Mouse (Mus musculus) gonadal fat pad, adult 2 months (tissue): ENCODE results near the gene Psen2. TPM values are rescaled to one million over a fixed set of nuclear protein-coding genes. Genes with fewer than 3 reads are reported as not detected.

ENCODE experiments used
- DNase-seq: peaks from one replicate; pipeline ENCODE4 v3.0.0-alpha.2; 2012; ENCODE audit warnings: low read depth
- polyA plus RNA-seq: library from polyadenylated mRNA; depleted of rRNA; stranded (reverse); fragments of >200 nt; gene quantifications from 2 replicates; pipeline ENCODE4 v1.2.3, GENCODE M21; 2012

The Psen2 gene
- polyA plus RNA-seq, 1 experiment = 103 TPM

DNA sequence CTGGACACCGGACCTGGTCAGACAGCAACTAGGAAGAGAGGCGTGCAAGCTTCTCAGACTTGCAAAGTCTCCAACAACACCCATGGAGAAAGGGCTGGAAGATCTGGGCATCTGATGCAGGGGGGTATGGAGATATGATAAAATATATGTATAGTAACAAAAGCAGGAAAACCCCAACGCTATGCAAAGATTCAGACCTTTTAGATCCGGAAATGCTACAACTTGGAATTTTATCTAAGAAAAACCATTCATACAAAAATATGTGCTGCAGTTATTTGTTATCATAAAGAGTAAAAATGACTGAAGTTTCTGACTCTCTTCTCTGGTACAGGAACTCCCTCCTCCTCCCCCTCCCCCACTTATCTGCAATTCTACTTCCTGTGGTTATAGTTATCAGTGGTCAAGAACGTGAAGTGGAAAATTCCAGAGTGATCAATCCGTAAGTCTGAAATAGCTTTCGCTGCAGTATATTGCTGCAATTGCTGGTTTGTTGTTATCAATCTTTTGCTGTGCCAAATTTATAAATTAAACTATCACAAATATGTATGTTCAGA, 14.6 kb downstream of the Psen2 start:
- DNase-seq = no peak

DNA sequence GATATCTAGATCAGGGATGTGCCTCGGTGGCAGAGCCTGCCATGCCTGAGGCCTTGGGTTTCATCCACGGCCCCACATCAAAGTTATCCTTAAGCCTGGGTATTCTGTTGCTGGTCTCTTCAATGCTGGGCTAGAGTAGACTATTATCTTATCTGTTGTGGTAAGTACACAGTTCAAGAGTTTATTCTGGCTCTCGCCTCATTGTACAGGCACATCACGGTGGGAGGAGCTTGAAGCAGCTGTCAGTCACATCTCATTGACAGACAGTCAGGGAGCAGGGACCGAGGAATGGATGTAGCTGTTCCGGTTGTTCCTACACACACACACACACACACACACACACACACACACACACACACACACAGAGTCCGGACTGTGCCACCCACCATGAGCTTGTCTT, 15.3 kb downstream of the Psen2 start:
- DNase-seq = no peak

DNA sequence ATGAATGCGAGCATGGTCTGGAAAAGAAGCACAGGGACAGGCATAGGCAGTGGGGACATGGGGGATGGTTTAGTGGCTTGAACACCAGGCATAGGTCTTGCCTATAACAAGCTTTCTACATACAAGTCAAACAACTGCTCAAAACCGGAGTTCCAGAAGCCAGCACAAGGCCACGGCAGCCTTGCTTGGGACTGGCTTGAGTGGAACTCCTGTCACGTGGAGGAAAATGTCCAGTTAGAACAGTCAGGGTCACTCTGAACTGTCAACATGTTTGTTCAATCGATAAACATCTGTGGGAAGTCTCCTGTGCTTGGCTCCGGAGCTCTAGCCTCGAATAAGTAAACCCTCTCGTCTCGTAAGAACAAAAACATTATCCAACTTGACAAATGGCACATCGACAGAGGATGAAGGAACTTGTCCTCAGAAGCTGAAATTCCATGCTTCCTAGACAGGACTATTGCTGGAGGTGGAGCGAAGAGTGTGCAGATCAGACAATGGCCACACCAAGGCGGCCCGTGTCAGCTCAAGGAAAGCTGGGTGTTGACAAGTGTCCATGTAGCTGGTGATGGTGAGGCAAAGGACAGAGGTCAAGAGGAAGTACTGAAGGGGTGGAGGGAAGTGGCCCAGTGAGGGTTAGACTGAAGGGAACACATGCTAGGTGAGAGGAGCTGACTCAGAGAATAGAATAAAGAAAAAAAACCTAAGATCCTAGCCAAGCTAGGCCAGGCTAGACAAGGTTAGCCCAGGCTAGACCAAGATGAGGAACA, 17.3 kb downstream of the Psen2 start:
- no peak for DNase-seq

DNA sequence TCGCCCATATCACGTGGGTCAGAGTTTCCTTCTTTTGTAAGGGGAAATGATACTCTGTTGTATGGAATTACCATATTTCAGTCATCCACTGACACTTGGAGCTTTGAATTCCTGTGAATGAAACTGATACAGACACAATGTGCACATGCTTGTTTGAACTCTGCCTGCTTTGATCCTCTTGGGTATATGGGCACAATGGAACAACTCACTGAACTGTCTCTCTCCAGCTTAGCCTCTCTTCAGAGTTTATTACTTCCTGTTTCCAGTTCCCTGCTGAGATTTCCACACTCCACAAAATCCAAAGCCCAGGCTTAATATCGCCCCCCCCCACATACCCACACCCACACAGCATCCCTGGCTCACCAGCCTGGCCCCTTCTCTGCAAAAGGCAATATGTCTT, 31.5 kb downstream of the Psen2 start:
- no peak for DNase-seq

DNA sequence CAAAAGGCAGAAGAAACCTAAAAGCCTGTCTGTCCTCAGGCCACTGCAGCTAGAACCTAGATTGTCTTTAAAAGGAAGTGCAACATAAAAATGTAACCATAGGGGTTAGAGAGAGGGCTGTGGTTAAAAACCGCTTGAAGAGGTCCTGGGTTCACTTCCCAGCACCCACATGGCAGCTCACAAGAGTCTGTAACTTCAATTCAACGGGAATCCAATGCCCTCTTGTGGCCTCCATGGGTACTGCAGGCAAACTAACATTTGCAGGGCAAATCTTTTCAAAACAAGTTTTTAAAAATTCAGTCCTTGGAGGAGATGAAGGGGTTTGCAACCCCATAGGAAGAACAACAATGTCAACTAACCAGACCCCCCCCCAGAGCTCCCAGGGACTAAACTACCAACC, 32.7 kb downstream of the Psen2 start:
- DNase-seq = no peak

DNA sequence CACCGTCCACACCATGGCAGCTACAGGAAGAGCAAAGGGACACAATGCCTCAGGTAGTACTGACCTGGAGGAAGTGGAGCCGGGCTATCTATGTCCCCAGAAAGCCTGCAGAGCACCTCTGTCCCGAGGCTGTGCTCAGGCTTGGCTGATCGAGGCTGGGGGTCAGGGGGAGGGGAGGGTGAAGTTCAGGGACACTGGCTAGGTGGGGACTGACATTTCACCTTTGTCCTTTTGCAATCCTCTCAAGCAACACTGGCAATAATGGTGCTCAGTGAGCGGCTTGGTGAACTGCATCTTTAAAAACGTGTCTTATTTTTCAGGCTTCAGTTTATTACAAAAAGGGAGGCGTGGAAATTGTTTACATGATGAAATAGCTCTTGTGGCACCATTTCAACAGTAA, 33.3 kb downstream of the Psen2 start:
- DNase-seq = no peak

DNA sequence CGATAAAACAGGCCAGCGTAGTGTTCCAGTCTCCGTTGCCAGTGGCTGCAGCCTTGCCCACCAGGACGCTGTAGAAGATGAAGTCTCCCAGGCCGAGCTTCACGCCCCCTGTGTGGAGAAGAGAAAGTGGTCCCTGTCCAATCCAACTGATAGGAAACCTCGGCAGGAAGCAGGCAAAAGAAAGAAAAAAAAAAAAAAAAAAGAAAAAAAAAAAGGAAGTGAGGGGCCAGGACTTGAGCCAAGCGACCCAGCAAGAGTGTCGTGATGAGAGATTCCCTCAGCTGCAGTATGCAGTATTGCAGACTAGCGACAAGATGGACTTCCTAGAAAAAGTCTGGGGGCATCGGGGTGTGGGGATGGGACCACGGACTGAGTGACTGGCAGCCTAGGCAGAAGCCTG, 34.4 kb downstream of the Psen2 start:
- DNase-seq = no peak

DNA sequence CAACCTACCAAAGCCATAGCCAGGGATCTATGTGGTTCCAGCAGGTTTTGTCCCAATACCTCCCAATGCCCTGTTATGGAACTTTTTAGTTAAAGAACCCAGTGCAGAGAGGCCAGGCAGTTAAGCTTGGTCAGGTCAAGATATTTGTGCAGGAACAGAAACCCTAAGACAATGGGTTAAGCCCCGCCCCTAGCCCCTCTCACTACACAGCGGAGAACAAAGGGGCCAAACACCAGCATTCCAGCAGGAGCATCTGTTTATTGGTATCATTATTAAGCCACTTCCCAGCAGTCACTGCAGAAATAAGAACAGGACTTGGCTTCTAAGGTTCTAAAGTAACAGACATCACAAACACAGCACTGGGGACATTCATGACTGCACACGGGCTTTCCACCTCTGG, 36.5 kb downstream of the Psen2 start:
- DNase-seq = no peak

DNA sequence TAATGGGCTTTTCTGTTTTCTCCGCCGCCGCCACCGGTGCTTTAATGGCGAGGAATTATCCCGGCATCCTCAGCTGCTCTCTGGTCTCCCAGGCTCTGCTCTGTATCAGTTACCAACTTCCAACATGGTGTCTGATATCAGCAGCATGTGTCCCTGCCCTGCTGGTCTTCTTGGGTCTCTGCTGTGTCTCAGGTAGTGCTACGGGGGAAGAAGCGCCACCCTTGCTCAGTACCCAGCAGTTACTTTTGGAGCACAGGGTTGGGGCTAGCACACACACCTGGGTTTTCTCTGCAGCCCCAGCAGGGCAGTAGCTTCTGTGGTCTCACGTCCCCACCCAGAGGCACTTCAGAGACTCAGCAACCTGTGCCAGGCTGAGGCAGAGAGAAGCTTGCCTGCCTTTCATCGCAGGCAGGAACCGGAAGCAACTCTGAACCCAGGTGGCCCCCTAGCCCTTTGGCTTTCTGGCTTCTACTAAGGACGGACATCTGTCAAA, 37.0 kb downstream of the Psen2 start:
- no peak for DNase-seq

DNA sequence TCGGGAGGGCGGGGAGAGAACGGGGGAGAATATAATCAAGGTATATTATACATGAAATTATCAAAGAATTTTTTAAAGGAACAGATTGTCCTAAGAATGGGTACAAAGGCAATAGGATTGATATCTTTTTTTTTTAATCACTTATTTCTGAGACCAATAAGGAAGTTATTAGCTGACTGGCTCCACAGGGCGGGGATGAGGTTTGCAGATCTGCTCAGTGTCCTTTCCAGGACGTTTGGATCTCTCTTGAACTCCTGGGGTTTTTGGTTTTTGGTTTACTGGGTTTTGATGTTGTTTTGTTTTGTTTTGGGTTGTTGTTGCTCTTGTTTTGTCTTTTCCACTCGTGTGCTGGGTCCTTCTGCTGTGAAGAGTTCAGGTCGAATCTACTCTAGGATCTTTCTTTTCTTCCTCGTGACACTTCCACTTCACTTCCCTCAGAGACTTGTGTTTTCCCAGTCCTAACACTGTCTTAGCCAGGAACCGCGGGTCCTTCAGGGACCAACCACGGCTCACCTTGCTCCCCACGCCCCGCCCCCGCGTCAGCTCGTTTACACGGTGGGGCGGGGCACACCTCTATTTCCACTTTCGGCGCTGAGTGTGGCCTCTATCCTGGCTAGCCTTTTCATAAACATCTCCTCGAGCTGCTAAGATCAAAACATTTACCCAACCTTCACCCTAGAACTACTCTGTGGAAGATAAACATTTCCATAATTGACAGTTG, 37.6 kb downstream of the Psen2 start:
- no peak for DNase-seq

DNA sequence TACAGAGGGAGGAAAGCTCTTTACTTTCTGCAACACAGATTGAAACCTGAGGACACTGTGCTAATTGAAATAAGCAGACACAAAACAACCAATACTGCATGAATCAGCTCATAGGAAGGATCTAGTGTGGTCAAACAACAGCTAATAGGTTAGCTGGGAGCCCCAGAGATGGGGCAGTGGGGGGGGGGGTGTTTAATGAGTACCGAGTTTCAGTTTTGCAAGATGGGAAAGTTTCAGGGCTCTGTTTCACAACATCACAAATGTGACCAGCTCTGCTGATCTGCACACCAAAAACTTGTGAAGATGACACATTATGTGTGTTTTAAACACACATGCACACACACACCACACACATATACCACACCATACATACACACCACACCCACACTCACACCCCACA, 41.2 kb downstream of the Psen2 start:
- DNase-seq = no peak

DNA sequence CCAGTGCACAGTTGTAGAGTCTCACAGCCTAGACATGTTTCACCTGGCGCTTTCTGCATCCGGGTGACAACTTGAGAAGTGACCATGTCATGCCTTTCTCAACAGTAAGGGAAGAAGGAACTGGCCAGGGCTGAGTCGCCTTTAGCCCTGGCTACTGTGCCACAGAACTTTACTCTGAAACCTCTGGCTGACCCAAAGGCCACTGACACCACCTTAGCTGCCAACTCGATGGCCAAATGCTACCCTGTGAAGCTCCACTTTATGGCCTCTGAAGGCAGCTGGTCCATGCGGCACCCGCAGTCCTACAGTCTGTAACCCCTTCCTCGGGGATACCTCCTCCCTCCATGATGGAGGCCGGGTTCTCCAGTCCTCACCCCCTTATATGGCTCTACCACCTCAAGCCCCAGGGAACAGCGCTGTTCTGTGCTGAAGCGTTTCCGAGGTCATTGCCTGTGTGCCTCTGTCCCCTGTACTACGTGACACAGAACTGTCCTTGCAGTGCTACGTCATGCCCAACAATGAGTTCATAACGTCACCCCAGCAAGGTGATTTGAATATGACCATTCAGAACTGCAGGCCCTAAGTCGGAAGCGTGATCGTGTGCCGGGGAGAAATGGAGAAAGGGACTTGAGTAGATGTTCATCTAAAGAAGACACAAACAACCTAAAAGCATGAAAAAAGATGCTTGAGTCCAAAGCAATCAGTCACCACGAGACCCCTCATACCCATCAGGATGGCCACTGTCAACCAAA, 42.3 kb downstream of the Psen2 start:
- DNase-seq = no peak

DNA sequence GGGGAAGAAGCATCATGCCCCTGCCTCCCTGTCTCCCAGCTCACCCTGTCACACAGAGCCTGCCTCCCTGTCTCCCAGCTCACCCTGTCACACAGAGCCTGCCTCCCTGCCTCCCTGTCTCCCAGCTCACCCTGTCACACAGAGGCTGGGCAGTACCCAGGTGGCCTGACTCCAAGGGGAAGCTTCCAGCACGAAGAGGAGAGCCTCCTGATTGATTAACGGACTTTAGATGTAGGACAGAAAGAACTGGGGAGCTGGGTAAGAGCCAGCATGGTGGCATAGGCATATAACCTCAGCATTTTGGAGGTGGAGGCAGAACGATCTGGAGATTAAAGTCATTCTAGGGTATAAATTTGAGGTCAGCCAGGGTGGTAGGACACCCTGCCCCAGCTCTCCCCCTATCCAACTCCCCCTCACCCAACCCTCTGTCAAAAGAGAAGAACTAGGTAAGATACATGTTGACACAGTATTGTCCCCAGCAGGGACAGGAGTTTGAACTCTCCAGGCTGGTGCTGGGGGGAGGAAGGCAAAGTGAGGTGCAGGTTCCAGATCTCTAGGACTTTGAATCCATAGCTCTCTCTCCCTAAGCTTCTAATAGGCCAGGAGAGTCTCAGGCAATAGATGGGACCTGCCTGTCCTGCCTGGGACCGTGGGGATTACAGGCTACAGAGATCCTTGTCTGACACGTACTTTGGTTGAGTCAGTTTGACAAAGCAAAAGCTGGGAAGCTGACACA, 46.5 kb downstream of the Psen2 start:
- DNase-seq = no peak

DNA sequence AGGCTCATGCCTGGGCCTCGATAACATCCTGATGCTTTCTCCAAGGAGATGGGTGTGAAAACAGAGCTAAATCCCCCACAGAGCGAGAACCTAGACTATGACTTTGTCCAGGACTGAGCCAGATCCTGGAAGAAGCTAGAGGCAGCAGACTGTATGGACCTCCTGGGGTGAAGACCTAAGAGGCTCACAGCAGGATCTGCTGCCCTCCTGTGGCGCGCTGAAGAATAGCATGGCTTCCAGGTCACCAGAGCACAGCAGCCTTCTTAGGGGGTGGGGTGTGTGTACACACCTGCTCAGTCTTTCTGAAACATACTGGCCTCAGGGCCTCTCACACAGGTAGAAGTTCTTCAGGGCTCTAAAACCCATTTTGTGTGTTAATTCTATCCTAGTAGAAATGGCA, 48.2 kb downstream of the Psen2 start:
- no peak for DNase-seq

DNA sequence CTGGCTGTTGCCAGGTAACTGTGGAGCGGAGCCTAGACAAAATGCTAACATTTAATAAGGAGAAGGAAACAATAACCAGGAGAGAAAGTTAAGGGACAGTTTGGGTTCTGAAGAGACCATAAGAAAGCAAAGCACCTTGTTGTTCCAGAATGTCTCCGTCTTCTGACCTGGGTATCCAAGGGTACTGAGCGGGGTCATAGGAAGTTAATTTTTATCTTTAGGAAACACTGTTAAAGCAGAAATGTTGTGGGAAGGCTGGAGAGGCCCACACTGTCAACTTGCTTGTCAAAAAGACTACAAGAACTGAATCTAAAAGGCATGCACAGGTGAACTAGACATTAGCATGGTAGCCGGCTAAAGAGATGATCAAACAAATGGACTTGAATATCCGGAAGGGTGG, 50.3 kb downstream of the Psen2 start:
- DNase-seq = no peak

DNA sequence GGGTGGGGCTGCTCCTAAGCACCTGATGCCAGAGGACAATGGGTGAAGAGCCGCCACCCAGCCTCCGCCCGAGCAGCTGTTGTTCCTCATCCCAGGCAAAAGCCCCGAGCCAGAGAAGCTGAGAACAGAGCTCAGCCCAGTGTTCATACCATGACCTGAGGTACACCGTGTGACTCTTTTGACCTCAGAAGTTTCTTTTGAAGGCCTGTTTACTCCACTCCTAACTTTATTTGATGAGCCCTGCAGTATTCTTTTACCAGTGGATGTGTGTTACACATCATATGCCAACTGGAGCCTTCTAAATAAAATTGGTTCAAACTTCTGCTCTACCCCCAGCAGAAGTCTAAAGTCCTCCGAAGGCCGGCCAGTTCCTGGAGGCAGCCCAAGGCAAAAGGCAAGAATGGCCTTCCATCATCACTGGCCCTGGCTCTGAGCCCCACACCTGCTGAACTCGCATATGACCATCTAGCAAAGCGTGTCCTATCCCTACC, 52.4 kb downstream of the Psen2 start:
- no peak for DNase-seq

DNA sequence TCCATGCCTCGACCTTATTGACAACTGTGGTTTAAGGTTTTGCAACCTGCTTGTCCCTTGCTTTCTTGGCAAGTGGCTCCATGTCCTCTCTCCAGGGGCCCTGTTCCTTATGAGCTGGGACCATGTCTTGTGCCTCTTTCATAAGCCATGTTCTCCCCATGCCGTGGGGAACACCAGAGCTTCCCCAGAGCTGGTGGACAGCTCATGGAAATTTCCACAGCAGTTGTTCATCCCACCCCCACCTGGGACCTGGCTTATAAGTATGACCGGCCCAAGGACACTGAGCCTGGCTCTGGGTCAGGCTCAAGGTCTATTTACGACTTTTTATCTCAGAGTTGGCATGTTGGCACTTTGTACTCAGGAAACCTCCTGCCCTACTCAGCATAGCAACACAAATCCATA, 53.2 kb downstream of the Psen2 start:
- DNase-seq = no peak

DNA sequence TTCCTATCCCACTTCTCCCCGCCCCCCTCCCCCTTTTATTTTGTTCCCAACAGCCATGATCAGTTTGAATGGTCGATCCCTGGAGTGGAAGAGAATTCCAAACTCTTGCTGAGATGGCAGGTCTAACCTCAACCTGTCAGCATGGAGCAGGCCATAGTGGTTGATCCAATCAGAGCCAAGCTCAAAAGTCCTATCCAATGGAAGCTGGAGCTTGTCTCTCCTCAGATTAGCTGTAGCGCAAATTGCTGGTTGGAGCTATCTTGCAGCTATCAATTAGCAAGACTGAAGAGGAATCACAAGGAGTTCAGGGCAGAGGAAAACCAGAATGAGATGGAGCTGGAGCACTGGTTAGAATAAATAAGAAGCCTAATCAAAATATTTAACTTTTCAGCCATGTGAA, 54.9 kb downstream of the Psen2 start:
- DNase-seq = no peak

DNA sequence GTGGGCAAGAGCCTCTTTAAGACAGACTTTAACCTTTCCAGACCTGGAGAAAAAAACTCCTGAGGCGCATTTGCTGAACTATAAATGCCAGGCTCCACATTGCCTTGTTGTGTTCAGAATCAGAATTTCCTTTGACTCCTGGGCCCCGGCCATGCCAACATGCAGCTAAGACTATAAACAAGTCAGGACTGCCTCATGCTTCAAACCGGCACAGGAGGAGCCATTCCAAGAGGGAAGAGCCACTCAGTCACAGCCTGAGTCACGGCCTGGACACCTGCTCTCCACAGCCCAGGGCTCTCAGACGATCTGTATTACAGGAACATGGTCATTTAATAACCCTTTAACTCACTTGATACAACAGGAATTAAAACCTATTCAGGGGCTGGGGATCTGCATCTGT, 62.5 kb downstream of the Psen2 start:
- DNase-seq = no peak

DNA sequence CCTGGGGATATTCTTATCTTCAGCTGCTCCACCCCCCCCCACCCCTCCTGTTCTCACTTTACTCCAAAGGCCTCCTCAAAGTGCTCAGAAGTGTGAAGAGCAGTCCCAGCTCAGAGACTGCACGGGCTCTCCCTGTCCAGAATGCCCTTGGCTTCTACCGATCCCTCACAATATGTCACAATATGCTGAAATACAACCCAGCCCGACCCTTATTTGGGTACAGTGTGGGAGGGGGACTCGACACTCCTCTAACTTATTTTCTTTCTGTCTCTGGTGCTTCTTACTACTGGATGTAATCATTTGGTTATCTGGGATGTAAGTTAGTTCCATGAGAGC, 63.6 kb downstream of the Psen2 start:
- DNase-seq = no peak

DNA sequence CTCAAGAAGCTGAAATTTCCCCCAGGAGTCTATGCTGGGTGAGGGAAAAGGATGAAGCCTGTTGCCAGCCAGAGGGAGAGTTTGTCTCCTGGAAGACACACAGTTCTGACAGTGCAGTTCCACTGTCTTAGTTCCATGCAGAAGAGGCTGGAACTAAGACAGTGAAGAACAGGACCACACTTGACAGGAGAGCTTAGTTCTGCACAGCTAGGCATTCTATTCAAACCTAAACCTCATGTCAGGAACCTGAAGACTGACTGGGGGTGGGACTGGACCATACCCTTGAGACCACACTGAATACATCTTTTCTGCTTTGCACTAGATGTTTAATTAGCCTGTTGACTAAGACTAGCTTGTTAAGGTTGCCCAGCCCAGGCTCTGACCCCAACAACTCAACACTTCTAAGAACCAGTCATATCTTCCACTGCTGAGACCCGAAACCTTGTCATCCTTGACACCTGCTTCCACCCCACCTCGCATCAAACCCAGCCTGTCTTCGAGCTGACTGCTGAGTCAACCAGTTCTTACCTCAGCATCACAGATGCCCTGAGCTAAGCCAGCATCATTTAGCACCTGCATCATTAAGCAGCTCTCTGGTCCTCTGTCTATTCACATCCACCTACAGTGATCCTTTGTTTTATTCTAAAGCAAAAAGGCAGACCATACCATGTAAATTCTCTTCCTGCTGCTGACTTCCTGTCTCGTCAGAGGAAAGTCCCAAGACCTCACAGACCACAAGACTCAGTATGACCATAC, 64.1 kb downstream of the Psen2 start, which contains the start of gene Coq8a:
Gene Coq8a, minus strand, starts transcription at position 644 of the 756 bp plus-strand sequence.
- DNase-seq = no peak
